Mouse (Mus musculus) heart, postnatal 0 days (tissue): ENCODE results near the gene Sgtb.

Experiments
- CTCF ChIP-seq: IDR thresholded peaks from 2 replicates; pipeline ENCODE4 v1.5.1; 2016; ENCODE audit warnings: antibody characterized with exemption, control low read depth, low read depth
- EP300 ChIP-seq: IDR thresholded peaks from 2 replicates; pipeline ENCODE4 v1.6.1; 2016; ENCODE audit warnings: antibody characterized with exemption, low read depth

GRCm38 (mm10) chr13:104155686-104156085 is 46.1 kb downstream of the Sgtb start:
- TF ChIP-seq EP300: no peak
- no peak for TF ChIP-seq CTCF
